30 mouse cellular contexts compared by ENCODE assay signal in the genomic region with DNA sequence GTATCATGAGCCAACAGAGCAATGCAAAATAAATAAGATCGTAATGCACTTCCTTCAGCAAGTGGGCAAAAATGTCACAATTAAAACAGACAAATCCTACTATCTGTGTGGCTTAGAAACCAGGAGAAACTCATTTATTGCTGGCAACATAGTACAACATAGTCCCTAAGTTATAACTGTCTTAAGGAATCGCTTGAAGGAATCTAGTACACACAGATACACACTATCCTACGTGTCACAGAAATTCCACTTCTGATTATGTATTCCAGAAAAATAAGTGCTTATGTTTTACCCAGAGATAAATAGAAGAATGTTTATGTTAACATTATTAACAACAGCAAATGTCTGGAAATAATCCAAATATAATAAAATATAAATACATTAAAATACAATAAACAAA.
"Had no signal": no experiment of that assay in that cellular context is flagged by ENCODE, and none has a peak within 500 bp of the region (broad histone marks: within the 10 kb centered on the region; RNA-seq: fewer than 3 reads in every experiment).

No protein-coding gene starts in this region.

- ATAC-seq: liver, embryonic 12.5 days; liver, postnatal 0 days; lung, postnatal 0 days; midbrain, embryonic 13.5 days; midbrain, embryonic 15.5 days; midbrain, embryonic 16.5 days had no signal

- H3K36me3 ChIP-seq: limb, embryonic 10.5 days; limb, embryonic 12.5 days; limb, embryonic 13.5 days; limb, embryonic 15.5 days; liver, embryonic 12.5 days; liver, embryonic 13.5 days; liver, embryonic 15.5 days; lung, embryonic 15.5 days; midbrain, embryonic 10.5 days; midbrain, embryonic 12.5 days; midbrain, embryonic 13.5 days; midbrain, embryonic 15.5 days; neural tube, embryonic 12.5 days had no signal

- H3K4me1 ChIP-seq: liver, embryonic 12.5 days; liver, embryonic 13.5 days; liver, embryonic 15.5 days; midbrain, embryonic 10.5 days; midbrain, embryonic 12.5 days; midbrain, embryonic 13.5 days; midbrain, embryonic 15.5 days; neural tube, embryonic 12.5 days had no signal

- H3K27me3 ChIP-seq: limb, embryonic 12.5 days; limb, embryonic 13.5 days; limb, embryonic 15.5 days; liver, embryonic 12.5 days; liver, embryonic 13.5 days; liver, embryonic 15.5 days; lung, embryonic 15.5 days; megakaryocyte, embryonic 14.5 days; midbrain, embryonic 12.5 days; midbrain, embryonic 13.5 days; midbrain, embryonic 15.5 days; neural tube, embryonic 12.5 days had no signal

- H3K9me3 ChIP-seq: limb, embryonic 10.5 days; limb, embryonic 12.5 days; limb, embryonic 13.5 days; limb, embryonic 15.5 days; liver, embryonic 12.5 days; liver, embryonic 13.5 days; liver, embryonic 15.5 days; lung, embryonic 15.5 days; midbrain, embryonic 10.5 days; midbrain, embryonic 12.5 days; midbrain, embryonic 13.5 days; midbrain, embryonic 15.5 days; neural tube, embryonic 12.5 days had no signal

- H3K4me3 ChIP-seq: left cerebral cortex, adult 2 months; limb, embryonic 10.5 days; limb, embryonic 12.5 days; limb, embryonic 13.5 days; limb, embryonic 15.5 days; liver, embryonic 12.5 days; liver, embryonic 13.5 days; liver, embryonic 15.5 days; lung, embryonic 15.5 days; megakaryocyte, embryonic 14.5 days; midbrain, embryonic 10.5 days; midbrain, embryonic 12.5 days; midbrain, embryonic 13.5 days; midbrain, embryonic 15.5 days; myocyte; neural tube, embryonic 12.5 days had no signal

- H3K4me2 ChIP-seq: limb, embryonic 12.5 days; limb, embryonic 13.5 days; limb, embryonic 15.5 days; liver, embryonic 11.5 days; liver, embryonic 12.5 days; liver, embryonic 13.5 days; liver, embryonic 15.5 days; lung, embryonic 15.5 days; midbrain, embryonic 11.5 days; midbrain, embryonic 12.5 days; midbrain, embryonic 13.5 days; midbrain, embryonic 15.5 days; neural tube, embryonic 12.5 days had no signal

- H3K9ac ChIP-seq: limb, embryonic 12.5 days; limb, embryonic 13.5 days; limb, embryonic 15.5 days; liver, embryonic 12.5 days; liver, embryonic 13.5 days; liver, embryonic 14.5 days; liver, embryonic 15.5 days; liver, postnatal 0 days; lung, embryonic 15.5 days; midbrain, embryonic 12.5 days; midbrain, embryonic 13.5 days; midbrain, embryonic 15.5 days; neural tube, embryonic 12.5 days had no signal

- DNase-seq: left cerebral cortex, postnatal 4 days; liver; liver, embryonic 13.5 days; liver, postnatal 0 days; lung, postnatal 10 days; lung, postnatal 14 days; lung, postnatal 36 days; lung, postnatal 4 days; midbrain, embryonic 14.5 days had no signal

- H3K27ac ChIP-seq: left cerebral cortex, adult 2 months; limb, embryonic 10.5 days; limb, embryonic 12.5 days; limb, embryonic 13.5 days; limb, embryonic 15.5 days; liver, embryonic 12.5 days; liver, embryonic 13.5 days; liver, embryonic 14.5 days; liver, embryonic 15.5 days; lung, embryonic 15.5 days; macrophage; midbrain, embryonic 10.5 days; midbrain, embryonic 12.5 days; midbrain, embryonic 13.5 days; midbrain, embryonic 15.5 days; neural tube, embryonic 12.5 days had no signal
